Mouse (Mus musculus) embryonic facial prominence, embryonic 14.5 days (tissue): ENCODE data around the gene Gm13697. TPM values are rescaled to one million over a fixed set of nuclear protein-coding genes. Genes with fewer than 3 reads are reported as not detected.
"Not testable (repeated sequence)": the region's sequence is repeated elsewhere in the genome, so short reads cannot be mapped to it uniquely, and the experiment has no call there.

ENCODE experiments used
- ATAC-seq: fragments of 200-750 bp; cut with Nextera tagmentation; 2 replicates; pipeline ENCODE4 v1.8.0; 2017; ENCODE audit warnings: low read depth, moderate number of reproducible peaks, moderate TSS enrichment
- DNase-seq: peaks from one replicate; pipeline ENCODE4 v3.0.0-alpha.2; 2015; ENCODE audit warnings: low spot score
- H3K27ac ChIP-seq: fragments of 300-500 bp; sonication (generic); replicated peaks from 2 replicates; pipeline ENCODE4 v1.5.1; 2014; ENCODE audit warnings: low read depth, mild to moderate bottlenecking, low read length, moderate library complexity
- H3K27me3 ChIP-seq: fragments of 300-500 bp; sonication (generic); replicated peaks from 2 replicates; pipeline ENCODE4 v1.6.1; 2014; ENCODE audit warnings: low read length; ENCODE audit not compliant: control insufficient read depth, insufficient read depth
- H3K36me3 ChIP-seq: fragments of 300-500 bp; sonication (generic); 2 replicates; pipeline ENCODE4 v1.6.1; 2014; ENCODE audit warnings: low read length, mixed read lengths; ENCODE audit not compliant: control insufficient read depth, insufficient read depth
- H3K4me1 ChIP-seq: fragments of 300-500 bp; sonication (generic); 2 replicates; pipeline ENCODE4 v1.6.1; 2014; ENCODE audit warnings: antibody characterized with exemption, low read length; ENCODE audit not compliant: control insufficient read depth, insufficient read depth
- H3K4me2 ChIP-seq: fragments of 300-500 bp; sonication (generic); 2 replicates; pipeline ENCODE4 v1.6.1; 2014; ENCODE audit warnings: low read depth, mild to moderate bottlenecking, low read length, moderate library complexity, mixed read lengths
- H3K4me3 ChIP-seq: fragments of 300-500 bp; sonication (generic); 2 replicates; pipeline ENCODE4 v1.5.1; 2014; ENCODE audit warnings: low read depth, mild to moderate bottlenecking, low read length
- H3K9ac ChIP-seq: fragments of 300-500 bp; sonication (generic); 2 replicates; pipeline ENCODE4 v1.6.1; 2014; ENCODE audit warnings: low read depth, mild to moderate bottlenecking, low read length, moderate library complexity, mixed read lengths
- H3K9me3 ChIP-seq: fragments of 300-500 bp; sonication (generic); 2 replicates; pipeline ENCODE4 v1.6.1; 2016; ENCODE audit warnings: low read length; ENCODE audit not compliant: control insufficient read depth
- WGBS: fragments of 180-500 bp; shearing (Covaris S2); extraction: QIAGEN DNeasy Blood & Tissue Kit; methylation state at CpG from one replicate; pipeline ENCODE4 v1.1.7; 2014; 5-methylcytosine and 5-hydroxymethylcytosine counted together
- polyA plus RNA-seq: library from polyadenylated mRNA; unstranded; fragments of >200 nt; fragmentation: Nextera tagmentation; extraction: Ambion mirVana; gene quantifications from 2 replicates; pipeline ENCODE4 v1.2.1, GENCODE M21; 2014

The Gm13697 gene
- not detected in 2 replicates for polyA plus RNA-seq

GRCm38 (mm10) chr2:83984443-83984842 is at the start of gene Gm13697:
Gm13697 (plus strand) TSS chr2:83984743.
- not testable (repeated sequence) for ATAC-seq, H3K4me3 ChIP-seq, H3K36me3 ChIP-seq, H3K4me2 ChIP-seq, H3K9me3 ChIP-seq, H3K27me3 ChIP-seq, H3K9ac ChIP-seq, H3K27ac ChIP-seq, H3K4me1 ChIP-seq, DNase-seq
- WGBS, result no CpG with 5 or more reads among the region's 6 CpGs

- H3K4me1 ChIP-seq, result no peaks in the 10 kb centered on the region
- no peaks in the 10 kb centered on the region for H3K9me3 ChIP-seq
- no peak within 1 kb of the TSS for H3K27ac ChIP-seq
- peak within 1 kb of the TSS; percentile 49; the same call in 1 of the 2 replicates for H3K9ac ChIP-seq
- DNase-seq, result peak; percentile 88
- H3K4me3 ChIP-seq, result peak within 1 kb of the TSS; percentile 29
- H3K27me3 ChIP-seq, result no peaks in the 10 kb centered on the region; the same call in 1 of the 2 replicates
- peak; percentile 95 for ATAC-seq
- H3K36me3 ChIP-seq, result no peaks in the 10 kb centered on the region
- H3K4me2 ChIP-seq, result peak within 1 kb of the TSS; percentile 58
- under 1% methylated on average over 20 of the region's 20 CpGs for WGBS
These were observed 43.6 kb upstream of the Gm13697 start, which contains the start of gene Zswim2 for GRCm38 (mm10) chr2:83940931-83941361. Zswim2 (minus strand) TSS chr2:83941228.

GRCm38 (mm10) chr2:83941378-83941777 is 43.2 kb upstream of the Gm13697 start:
- 22% methylated on average over 3 of the region's 3 CpGs for WGBS
- Histone ChIP-seq H3K4me3 (peak overlapping the region; percentile 29), H3K9me3 (no peaks in the 10 kb centered on the region), H3K9ac (no peak overlapping the region), H3K36me3 (no peaks in the 10 kb centered on the region), H3K4me2 (peak overlapping the region; percentile 58), H3K4me1 (no peaks in the 10 kb centered on the region), H3K27me3 (no peaks in the 10 kb centered on the region; the same call in 1 of the 2 replicates), H3K27ac (no peak overlapping the region)
- ATAC-seq (peak; percentile 53), DNase-seq (peak; percentile 23)

- DNase-seq (no peak), ATAC-seq (no peak)
- 61% methylated on average over 4 of the region's 4 CpGs for WGBS
- Histone ChIP-seq H3K9me3 (no peaks in the 10 kb centered on the region), H3K4me1 (no peaks in the 10 kb centered on the region), H3K4me2 (no peak overlapping the region), H3K27ac (no peak overlapping the region), H3K36me3 (no peaks in the 10 kb centered on the region), H3K9ac (no peak overlapping the region), H3K4me3 (no peak overlapping the region), H3K27me3 (no peaks in the 10 kb centered on the region; the same call in 1 of the 2 replicates)
These were observed 42.8 kb upstream of the Gm13697 start for GRCm38 (mm10) chr2:83941792-83942191.

GRCm38 (mm10) chr2:83955393-83955792 is 29.1 kb upstream of the Gm13697 start, which contains the start of gene Gm13698:
Gm13698 (plus strand) TSS chr2:83955693.
- H3K4me3 ChIP-seq, H3K27me3 ChIP-seq, DNase-seq, H3K36me3 ChIP-seq, H3K9me3 ChIP-seq, H3K4me1 ChIP-seq, H3K9ac ChIP-seq, H3K4me2 ChIP-seq, ATAC-seq, H3K27ac ChIP-seq: not testable (repeated sequence)
- no CpG with 5 or more reads among the region's 6 CpGs for WGBS

- not testable (repeated sequence) for H3K9me3 ChIP-seq, H3K27me3 ChIP-seq, H3K4me3 ChIP-seq, H3K27ac ChIP-seq, H3K4me2 ChIP-seq, H3K36me3 ChIP-seq, H3K4me1 ChIP-seq, DNase-seq, H3K9ac ChIP-seq, ATAC-seq
- no CpG with 5 or more reads among the region's 6 CpGs for WGBS
These were observed 23.3 kb upstream of the Gm13697 start, which contains the start of gene Gm13693 for GRCm38 (mm10) chr2:83961203-83961602. Gm13693 (plus strand) TSS chr2:83961503.

- WGBS, result no CpG with 5 or more reads among the region's 6 CpGs
- not testable (repeated sequence) for H3K4me3 ChIP-seq, H3K27ac ChIP-seq, H3K36me3 ChIP-seq, H3K4me1 ChIP-seq, H3K9me3 ChIP-seq, H3K27me3 ChIP-seq, ATAC-seq, H3K9ac ChIP-seq, H3K4me2 ChIP-seq, DNase-seq
These were observed 17.5 kb upstream of the Gm13697 start, which contains the start of gene Gm13695 for GRCm38 (mm10) chr2:83967013-83967412. Gm13695 (plus strand) TSS chr2:83967313.

GRCm38 (mm10) chr2:83972823-83973222 is 11.7 kb upstream of the Gm13697 start, which contains the start of gene Gm13696:
Gm13696 (plus strand) TSS chr2:83973123.
- H3K9ac ChIP-seq, H3K4me3 ChIP-seq, H3K9me3 ChIP-seq, H3K4me2 ChIP-seq, H3K36me3 ChIP-seq, H3K27ac ChIP-seq, H3K4me1 ChIP-seq, DNase-seq, H3K27me3 ChIP-seq, ATAC-seq: not testable (repeated sequence)
- WGBS, result no CpG with 5 or more reads among the region's 6 CpGs

- H3K4me1 ChIP-seq, H3K9me3 ChIP-seq, H3K27ac ChIP-seq, ATAC-seq, H3K27me3 ChIP-seq, DNase-seq, H3K4me3 ChIP-seq, H3K9ac ChIP-seq, H3K4me2 ChIP-seq, H3K36me3 ChIP-seq: not testable (repeated sequence)
- whole genome bisulfite sequencing, result no CpG with 5 or more reads among the region's 6 CpGs
These were observed 5.9 kb upstream of the Gm13697 start, which contains the start of gene Gm13694 for GRCm38 (mm10) chr2:83978633-83979032. Gm13694 (plus strand) TSS chr2:83978933.
